Mouse (Mus musculus): Measurements from ENCODE around the gene Sgce. TPM values are rescaled to one million over a fixed set of nuclear protein-coding genes. Genes with fewer than 3 reads are reported as not detected.

Gene Sgce
- polyA plus RNA-seq, 1 experiment from 2014 or later, result 65.9 TPM

GRCm38 (mm10) chr6:4739522-4740355 is 7.3 kb downstream of the Sgce start:
- DNase-seq (ENCODE audit: low spot score), result no peak
- H3K9me3 ChIP-seq, result no peaks in the 10 kb centered on the region
- H3K4me1 ChIP-seq (replicated peaks), result peaks cover 64% of the 10 kb centered on the region
- H3K27me3 ChIP-seq (ENCODE audit: insufficient read depth, poor library complexity, severe bottlenecking), result no peaks in the 10 kb centered on the region
- peak overlapping the region; percentile 12; the same call in 1 of the 2 replicates for H3K4me3 ChIP-seq
- H3K36me3 ChIP-seq, result peaks cover 8% of the 10 kb centered on the region
- H3K27ac ChIP-seq, result peak overlapping the region; percentile 51
- 6% methylated on average over 13 of the region's 13 CpGs for WGBS

GRCm38 (mm10) chr6:4738717-4739116 is 8.3 kb downstream of the Sgce start:
- H3K9me3 ChIP-seq, result no peaks in the 10 kb centered on the region
- H3K27ac ChIP-seq, result peak overlapping the region; percentile 72
- peaks cover 64% of the 10 kb centered on the region for H3K4me1 ChIP-seq (replicated peaks)
- no peak for DNase-seq (ENCODE audit: low spot score)
- 9% methylated on average over 2 of the region's 2 CpGs for WGBS
- H3K27me3 ChIP-seq (ENCODE audit: insufficient read depth, poor library complexity, severe bottlenecking), result no peaks in the 10 kb centered on the region
- no peak overlapping the region for H3K4me3 ChIP-seq
- peaks cover 8% of the 10 kb centered on the region for H3K36me3 ChIP-seq

GRCm38 (mm10) chr6:4738034-4738629 is 8.9 kb downstream of the Sgce start:
- 30% methylated on average over 11 of the region's 11 CpGs for WGBS
- H3K27ac ChIP-seq, result peak overlapping the region; percentile 72
- peaks cover 11% of the 10 kb centered on the region for H3K36me3 ChIP-seq
- no peak overlapping the region for H3K4me3 ChIP-seq
- DNase-seq (ENCODE audit: low spot score), result no peak
- peaks cover 67% of the 10 kb centered on the region for H3K4me1 ChIP-seq (replicated peaks)
- no peaks in the 10 kb centered on the region for H3K9me3 ChIP-seq
- H3K27me3 ChIP-seq (ENCODE audit: insufficient read depth, poor library complexity, severe bottlenecking), result no peaks in the 10 kb centered on the region

- no peak overlapping the region for H3K4me3 ChIP-seq
- H3K4me1 ChIP-seq (replicated peaks), result peaks cover 64% of the 10 kb centered on the region
- no peaks in the 10 kb centered on the region for H3K27me3 ChIP-seq (ENCODE audit: insufficient read depth, poor library complexity, severe bottlenecking)
- 0 out of 2 replicates have a peak overlapping the region, but pooled peaks have one; percentile 24 for H3K27ac ChIP-seq
- WGBS, result 82% methylated on average over 9 of the region's 9 CpGs
- H3K9me3 ChIP-seq, result no peaks in the 10 kb centered on the region
- peaks cover 14% of the 10 kb centered on the region for H3K36me3 ChIP-seq
- DNase-seq (ENCODE audit: low spot score), result no peak
Observed at GRCm38 (mm10) chr6:4736372-4736771, 10.6 kb downstream of the Sgce start.

- no peak for DNase-seq (ENCODE audit: low spot score)
- Histone ChIP-seq H3K36me3 (peaks cover 18% of the 10 kb centered on the region), H3K27me3 (ENCODE audit: insufficient read depth, poor library complexity, severe bottlenecking) (no peaks in the 10 kb centered on the region), H3K4me1 (replicated peaks) (peaks cover 32% of the 10 kb centered on the region), H3K27ac (peak overlapping the region; percentile 40; the same call in 1 of the 2 replicates), H3K4me3 (no peak overlapping the region), H3K9me3 (no peaks in the 10 kb centered on the region)
- 77% methylated on average over 8 of the region's 8 CpGs for WGBS
Observed at GRCm38 (mm10) chr6:4733208-4733607, 13.8 kb downstream of the Sgce start.

GRCm38 (mm10) chr6:4731675-4732074 is 15.3 kb downstream of the Sgce start:
- Histone ChIP-seq H3K27me3 (ENCODE audit: insufficient read depth, poor library complexity, severe bottlenecking) (no peaks in the 10 kb centered on the region), H3K36me3 (peaks cover 18% of the 10 kb centered on the region), H3K4me3 (no peak overlapping the region), H3K4me1 (replicated peaks) (peaks cover 21% of the 10 kb centered on the region), H3K27ac (no peak overlapping the region), H3K9me3 (no peaks in the 10 kb centered on the region)
- DNase-seq (ENCODE audit: low spot score), result no peak
- WGBS, result 51% methylated on average over 8 of the region's 8 CpGs

- 91% methylated on average over 2 of the region's 2 CpGs for WGBS
- Histone ChIP-seq H3K27me3 (ENCODE audit: insufficient read depth, poor library complexity, severe bottlenecking) (no peaks in the 10 kb centered on the region), H3K4me1 (replicated peaks) (peaks cover 38% of the 10 kb centered on the region), H3K27ac (no peak overlapping the region), H3K9me3 (no peaks in the 10 kb centered on the region), H3K36me3 (peaks cover 9% of the 10 kb centered on the region; the same call in 1 of the 2 replicates), H3K4me3 (no peak overlapping the region)
- DNase-seq (ENCODE audit: low spot score), result no peak
Observed at GRCm38 (mm10) chr6:4728305-4728704, 18.7 kb downstream of the Sgce start.

- WGBS, result 69% methylated on average over 15 of the region's 15 CpGs
- Histone ChIP-seq H3K4me1 (replicated peaks) (peaks cover 35% of the 10 kb centered on the region; the same call in 1 of the 2 replicates), H3K27ac (0 out of 2 replicates have a peak overlapping the region, but pooled peaks have one; percentile 29), H3K27me3 (ENCODE audit: insufficient read depth, poor library complexity, severe bottlenecking) (no peaks in the 10 kb centered on the region), H3K36me3 (no peaks in the 10 kb centered on the region), H3K4me3 (no peak overlapping the region), H3K9me3 (no peaks in the 10 kb centered on the region)
- no peak for DNase-seq (ENCODE audit: low spot score)
Observed at GRCm38 (mm10) chr6:4723998-4724757, 22.8 kb downstream of the Sgce start.

- no peak for DNase-seq (ENCODE audit: low spot score)
- Histone ChIP-seq H3K27ac (no peak overlapping the region), H3K4me1 (replicated peaks) (peaks cover 35% of the 10 kb centered on the region; the same call in 1 of the 2 replicates), H3K9me3 (no peaks in the 10 kb centered on the region), H3K27me3 (ENCODE audit: insufficient read depth, poor library complexity, severe bottlenecking) (no peaks in the 10 kb centered on the region), H3K36me3 (no peaks in the 10 kb centered on the region), H3K4me3 (no peak overlapping the region)
- WGBS, result 88% methylated on average over 13 of the region's 13 CpGs
Observed at GRCm38 (mm10) chr6:4722739-4723138, 24.3 kb downstream of the Sgce start.

- H3K4me3 ChIP-seq, result no peak overlapping the region
- no peak overlapping the region for H3K27ac ChIP-seq
- H3K9me3 ChIP-seq, result no peaks in the 10 kb centered on the region
- 69% methylated on average over 6 of the region's 6 CpGs for WGBS
- peaks cover 35% of the 10 kb centered on the region; the same call in 1 of the 2 replicates for H3K4me1 ChIP-seq (replicated peaks)
- no peak for DNase-seq (ENCODE audit: low spot score)
- no peaks in the 10 kb centered on the region for H3K27me3 ChIP-seq (ENCODE audit: insufficient read depth, poor library complexity, severe bottlenecking)
- 0 out of 2 replicates have a peak, but pooled peaks cover under 1% of the 10 kb centered on the region for H3K36me3 ChIP-seq
Observed at GRCm38 (mm10) chr6:4722142-4722541, 24.9 kb downstream of the Sgce start.

GRCm38 (mm10) chr6:4717344-4717743 is 29.7 kb downstream of the Sgce start:
- H3K36me3 ChIP-seq, result peaks cover 13% of the 10 kb centered on the region
- WGBS, result 89% methylated on average over 2 of the region's 2 CpGs
- no peaks in the 10 kb centered on the region for H3K9me3 ChIP-seq
- H3K4me1 ChIP-seq (replicated peaks), result peaks cover 8% of the 10 kb centered on the region; the same call in 1 of the 2 replicates
- H3K27me3 ChIP-seq (ENCODE audit: insufficient read depth, poor library complexity, severe bottlenecking), result no peaks in the 10 kb centered on the region
- H3K27ac ChIP-seq, result no peak overlapping the region
- no peak overlapping the region for H3K4me3 ChIP-seq
- DNase-seq (ENCODE audit: low spot score), result no peak

- H3K4me3 ChIP-seq, result no peak overlapping the region
- DNase-seq (ENCODE audit: low spot score), result no peak
- H3K27me3 ChIP-seq (ENCODE audit: insufficient read depth, poor library complexity, severe bottlenecking), result no peaks in the 10 kb centered on the region
- H3K36me3 ChIP-seq, result peaks cover 13% of the 10 kb centered on the region
- 90% methylated on average over 2 of the region's 2 CpGs for WGBS
- peaks cover 3% of the 10 kb centered on the region; the same call in 1 of the 2 replicates for H3K4me1 ChIP-seq (replicated peaks)
- no peak overlapping the region for H3K27ac ChIP-seq
- H3K9me3 ChIP-seq, result no peaks in the 10 kb centered on the region
Observed at GRCm38 (mm10) chr6:4716171-4716570, 30.8 kb downstream of the Sgce start.
